Mouse (Mus musculus) adrenal gland (tissue): ENCODE results near the gene Dcun1d3.

Experiments
- intact Hi-C: fragments of 180-260 bp; cut with DNase I; formaldehyde crosslinking; loops from one replicate; pipeline ENCODE4 v1.15.1; 2025

Gene Dcun1d3

GRCm38 (mm10) chr7:119875776-119876440 is 20.2 kb downstream of the Dcun1d3 start:
- intact Hi-C loops: no loop called here

- intact Hi-C loops: no loop called here
Measured at GRCm38 (mm10) chr7:119873050-119873449, 23.0 kb downstream of the Dcun1d3 start.

GRCm38 (mm10) chr7:119872204-119872603 is 23.9 kb downstream of the Dcun1d3 start:
- intact Hi-C loops: no loop called here

GRCm38 (mm10) chr7:119866136-119866535 is 30.0 kb downstream of the Dcun1d3 start:
- intact Hi-C loops: no loop called here

- intact Hi-C loops: no loop called here
Measured at GRCm38 (mm10) chr7:119864500-119864899, 31.6 kb downstream of the Dcun1d3 start.

GRCm38 (mm10) chr7:119862167-119862566 is 33.9 kb downstream of the Dcun1d3 start:
- intact Hi-C loops: no loop called here

GRCm38 (mm10) chr7:119861335-119862091 is 34.6 kb downstream of the Dcun1d3 start:
- intact Hi-C loops: no loop called here

- intact Hi-C loops: no loop called here
Measured at GRCm38 (mm10) chr7:119860971-119861334, 35.1 kb downstream of the Dcun1d3 start.

- intact Hi-C loops: no loop called here
Measured at GRCm38 (mm10) chr7:119860554-119860953, 35.5 kb downstream of the Dcun1d3 start.

- intact Hi-C loops: no loop called here
Measured at GRCm38 (mm10) chr7:119860116-119860515, 36.0 kb downstream of the Dcun1d3 start.

GRCm38 (mm10) chr7:119859476-119859875 is 36.6 kb downstream of the Dcun1d3 start:
- intact Hi-C loops: loop anchor here (10.0 kb wide), 1 partner anchor 95 kb away; no protein-coding TSS in a partner anchor

- intact Hi-C loops: loop anchor here (10.0 kb wide), 1 partner anchor 100 kb away; no protein-coding TSS in a partner anchor
Measured at GRCm38 (mm10) chr7:119855031-119855430, 41.1 kb downstream of the Dcun1d3 start.

- intact Hi-C loops: loop anchor here (5.0 to 10.0 kb wide), 2 partner anchors 100 to 243 kb away; partner anchors contain the start of gene Dnah3
Measured at GRCm38 (mm10) chr7:119854362-119854761, 41.7 kb downstream of the Dcun1d3 start.

- intact Hi-C loops: loop anchor here (5.0 to 10.0 kb wide), 2 partner anchors 102 to 244 kb away; partner anchors contain the start of gene Dnah3
Measured at GRCm38 (mm10) chr7:119853186-119853585, 42.9 kb downstream of the Dcun1d3 start.

- intact Hi-C loops: loop anchor here (5.0 to 10.0 kb wide), 2 partner anchors 102 to 245 kb away; partner anchors contain the start of gene Dnah3
Measured at GRCm38 (mm10) chr7:119852494-119852893, 43.6 kb downstream of the Dcun1d3 start.

GRCm38 (mm10) chr7:119850737-119851136 is 45.4 kb downstream of the Dcun1d3 start:
- intact Hi-C loops: loop anchor here (5.0 to 10.0 kb wide), 2 partner anchors 104 to 247 kb away; partner anchors contain the start of gene Dnah3

GRCm38 (mm10) chr7:119849096-119849495 is 47.0 kb downstream of the Dcun1d3 start:
- intact Hi-C loops: loop anchor here (5.0 to 10.0 kb wide), 3 partner anchors 48 to 476 kb away; partner anchors contain the start of genes Abca15, Dcun1d3 and Lyrm1

GRCm38 (mm10) chr7:119847396-119847795 is 48.7 kb downstream of the Dcun1d3 start:
- intact Hi-C loops: loop anchor here (5.0 to 10.0 kb wide), 3 partner anchors 50 to 477 kb away; partner anchors contain the start of genes Abca15, Dcun1d3 and Lyrm1

GRCm38 (mm10) chr7:119845541-119845940 is 50.6 kb downstream of the Dcun1d3 start:
- intact Hi-C loops: loop anchor here (5.0 to 10.0 kb wide), 3 partner anchors 52 to 479 kb away; partner anchors contain the start of genes Abca15, Dcun1d3 and Lyrm1

- intact Hi-C loops: loop anchor here (10.0 kb wide), 1 partner anchor 483 kb away; the partner anchor contains the start of gene Abca15
Measured at GRCm38 (mm10) chr7:119841820-119842449, 54.2 kb downstream of the Dcun1d3 start.
